Mouse (Mus musculus) right cerebral cortex, postnatal 25 days (tissue): ENCODE measurements at regions not wholly inside any gene's neighbourhood (a gene's known extent, or its start where the extent isn't known, plus 50 kb on each side); places are given as distances from the start of the nearest gene placed in this dataset.

Experiments used
- DNase-seq: peaks from one replicate; pipeline ENCODE4 v3.0.0; 2022

- no peak for DNase-seq
Observed at GRCm38 (mm10) chr5:75475414-75475813, 99.3 kb upstream of the Kit start.

GRCm38 (mm10) chr5:75478499-75478898 lies 96.2 kb upstream of the Kit start:
- no peak for DNase-seq

- DNase-seq = no peak
Observed at GRCm38 (mm10) chr5:75479149-75479548, 95.6 kb upstream of the Kit start.

GRCm38 (mm10) chr5:75481595-75481994 lies 93.1 kb upstream of the Kit start:
- DNase-seq = no peak

- DNase-seq = no peak
Observed at GRCm38 (mm10) chr5:75484330-75484729, 90.4 kb upstream of the Kit start.

GRCm38 (mm10) chr5:75490806-75491205 lies 83.9 kb upstream of the Kit start:
- no peak for DNase-seq

GRCm38 (mm10) chr5:75494143-75494542 lies 80.6 kb upstream of the Kit start:
- no peak for DNase-seq

- no peak for DNase-seq
Observed at GRCm38 (mm10) chr5:75499053-75499452, 75.7 kb upstream of the Kit start.

GRCm38 (mm10) chr5:75499695-75500094 lies 75.0 kb upstream of the Kit start:
- no peak for DNase-seq

GRCm38 (mm10) chr5:75500654-75501416 lies 73.9 kb upstream of the Kit start:
- no peak for DNase-seq

- DNase-seq = no peak
Observed at GRCm38 (mm10) chr5:75503673-75504072, 71.0 kb upstream of the Kit start.

GRCm38 (mm10) chr5:75512521-75513422 lies 61.9 kb upstream of the Kit start:
- no peak for DNase-seq

GRCm38 (mm10) chr5:75518213-75518612 lies 56.5 kb upstream of the Kit start:
- no peak for DNase-seq

- DNase-seq = no peak
Observed at GRCm38 (mm10) chr5:75523041-75523678, 51.6 kb upstream of the Kit start.
